Comparison of ENCODE assay signal across 10 mouse cellular contexts in the genomic region with DNA sequence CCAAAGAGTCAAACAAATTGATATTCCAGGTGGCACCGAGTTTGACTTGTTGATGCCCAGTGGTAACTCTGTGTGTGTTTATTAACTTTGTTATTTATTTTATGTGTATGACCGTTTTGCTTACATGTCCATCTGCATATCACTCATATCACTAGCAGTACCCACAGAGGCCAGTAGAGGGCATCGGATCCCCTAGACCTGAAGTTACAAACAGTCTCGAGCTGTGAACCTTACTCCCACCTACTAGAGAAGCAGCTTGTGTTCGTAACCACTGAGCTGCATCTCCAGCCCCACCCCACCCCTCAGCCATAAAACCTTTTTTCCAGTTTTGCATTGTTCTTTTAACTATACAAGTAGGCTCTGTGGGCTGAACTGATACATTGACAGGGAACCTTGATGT.
DNase-seq lines count a peak whose midpoint lies in the region; ATAC-seq and TF ChIP-seq lines count a peak whose summit lies in the region.
"Had no signal": no experiment of that assay in that cellular context is flagged by ENCODE, and none has a peak within 500 bp of the region (broad histone marks: within the 10 kb centered on the region; RNA-seq: fewer than 3 reads in every experiment).

No protein-coding gene starts in this region.

- no peaks in the 10 kb centered on the region for H3K36me3 ChIP-seq in kidney, postnatal 0 days (ENCODE audit: insufficient read depth, low read length)
- H3K36me3 ChIP-seq in C2C12 (ENCODE audit: control insufficient read depth, insufficient read depth): no peaks in the 10 kb centered on the region
- no peaks in the 10 kb centered on the region for H3K36me3 ChIP-seq in liver, postnatal 0 days (replicated peaks; ENCODE audit: insufficient read depth, low read length)

- no peak overlapping the region for H3K27ac ChIP-seq in kidney, postnatal 0 days
- no peak overlapping the region for H3K27ac ChIP-seq in liver, postnatal 0 days (ENCODE audit: low read depth)

- POLR2A ChIA-PET in Patski (lab: Charles Lee): interaction anchor here (0.5 kb wide), 1 partner anchor 91 kb away, joined by 3 read pairs; no protein-coding TSS in a partner anchor

- no peak overlapping the region for H3ac ChIP-seq in C2C12 (ENCODE audit: control insufficient read depth, insufficient read length, low read depth)

- no peaks in the 10 kb centered on the region for H3K79me3 ChIP-seq in C2C12 (ENCODE audit: low read depth)

- no peaks in the 10 kb centered on the region for H3K27me3 ChIP-seq in kidney, postnatal 0 days (ENCODE audit: insufficient read depth, low read length)
- no peaks in the 10 kb centered on the region for H3K27me3 ChIP-seq in C2C12 (ENCODE audit: control insufficient read depth, insufficient read depth, insufficient read length)
- no peaks in the 10 kb centered on the region for H3K27me3 ChIP-seq in Patski
- H3K27me3 ChIP-seq in liver, postnatal 0 days (ENCODE audit: insufficient read depth, low read length): no peaks in the 10 kb centered on the region

- no peaks in the 10 kb centered on the region for H3K79me2 ChIP-seq in C2C12 (ENCODE audit: control insufficient read depth, insufficient read depth)

- peak; percentile 65 for TF ChIP-seq CTCF in kidney, postnatal 0 days (IDR thresholded peaks at IDR 0.05; ENCODE audit: low read depth)
- TF ChIP-seq CTCF in C2C12 (IDR thresholded peaks at IDR 0.05; ENCODE audit: control insufficient read depth, insufficient read depth, insufficient read length) (peak; percentile 2), Patski (IDR thresholded peaks at IDR 0.05) (peak; percentile 13)
- TF ChIP-seq CTCF in liver, postnatal 0 days (IDR thresholded peaks at IDR 0.05; ENCODE audit: low read depth): peak; percentile 71

- H3K4me1 ChIP-seq in kidney, postnatal 0 days (replicated peaks; ENCODE audit: insufficient read depth, low read length): no peaks in the 10 kb centered on the region
- no peaks in the 10 kb centered on the region; the same call in 1 of the 2 replicates for H3K4me1 ChIP-seq in liver, postnatal 0 days (ENCODE audit: insufficient read depth)

- in situ Hi-C loops in Patski (cut with MboI; ENCODE audit: low pct_unique_long_range_greater_than_20kb): no loop called here

- CTCF ChIA-PET in Patski (lab: Charles Lee): interaction anchor here (1.2 to 1.4 kb wide), 2 partner anchors 12 to 16 kb away, joined by 4 to 5 read pairs; no protein-coding TSS in a partner anchor

- H3K9me3 ChIP-seq in kidney, postnatal 0 days (replicated peaks; ENCODE audit: low read length): no peaks in the 10 kb centered on the region
- no peaks in the 10 kb centered on the region for H3K9me3 ChIP-seq in liver, postnatal 0 days (ENCODE audit: low read length)

- ATAC-seq in kidney, postnatal 0 days (replicated peaks; ENCODE audit: low FRiP score, low read depth): no peak
- no peak for ATAC-seq in Patski
- no peak for ATAC-seq in liver, postnatal 0 days
- no peak for ATAC-seq in erythroid progenitor cell, adult 5-6 weeks (replicated peaks; ENCODE audit: low FRiP score, poor library complexity, severe bottlenecking)

- no peak overlapping the region for H3K4me3 ChIP-seq in kidney, postnatal 0 days (replicated peaks; ENCODE audit: low read depth, low read length)
- no peak overlapping the region for H3K4me3 ChIP-seq in C2C12 (ENCODE audit: insufficient read depth, poor library complexity, severe bottlenecking)
- no peak overlapping the region for H3K4me3 ChIP-seq in liver, postnatal 0 days (ENCODE audit: low read depth, low read length)
- H3K4me3 ChIP-seq: myocyte had no signal

- no peak overlapping the region for H3K4me2 ChIP-seq in kidney, postnatal 0 days (ENCODE audit: low read length)
- H3K4me2 ChIP-seq in liver, postnatal 0 days (ENCODE audit: low read depth, low read length): no peak overlapping the region

- WGBS in kidney, postnatal 0 days: 53% methylated on average over 5 of the region's 5 CpGs
- WGBS in liver, postnatal 0 days (ENCODE audit: insufficient replicate concordance): 48% methylated on average over 5 of the region's 5 CpGs

- no peak overlapping the region for H3K9ac ChIP-seq in kidney, postnatal 0 days (ENCODE audit: low read depth, low read length)
- H3K9ac ChIP-seq in liver, postnatal 0 days (replicated peaks): no peak overlapping the region

- no peak for DNase-seq in kidney, postnatal 0 days (ENCODE audit: low spot score)
- no peak for DNase-seq in kidney, postnatal 14 days
- no peak for DNase-seq in Patski (ENCODE audit: low read depth, low spot score)
- peak; percentile 59 for DNase-seq in liver, postnatal 0 days
- DNase-seq in T-cell, adult 2 months (ENCODE audit: low spot score): no peak
- DNase-seq in c-Kit-positive CD71-positive TER-119-positive erythroid progenitor cells, embryonic 14.5 days (ENCODE audit: low spot score): no peak
- DNase-seq: gastrocnemius, postnatal 14 days had no signal

- no peak for TF ChIP-seq EP300 in liver, postnatal 0 days (IDR thresholded peaks at IDR 0.05; ENCODE audit: low read depth)

TF ChIP-seq in C2C12, 6 proteins besides CTCF, POLR2A, EP300 and RAD21:
- TF ChIP-seq USF1 (IDR thresholded peaks at IDR 0.05; ENCODE audit: low read depth) (no peak), MAX (IDR thresholded peaks at IDR 0.05) (no peak), MYOG (IDR thresholded peaks at IDR 0.05; ENCODE audit: control insufficient read depth, extremely low read depth, insufficient read length) (no peak), MYOD1 (IDR thresholded peaks at IDR 0.05; ENCODE audit: control insufficient read depth, insufficient read length, low read depth) (no peak), FOSL1 (IDR thresholded peaks at IDR 0.05; ENCODE audit: insufficient read depth, low read length, poor library complexity, severe bottlenecking) (no peak), CEBPB (IDR thresholded peaks at IDR 0.05; ENCODE audit: low read depth) (no peak)

Comparison
In these comparisons a context has a peak if more than half of its experiments do, and no peak if none do; other contexts are left out.
1. CTCF ChIP-seq: peak in every context shown above with its lines; median percentile 71 in liver, postnatal 0 days; 65 in kidney, postnatal 0 days; 13 in Patski; 2 in C2C12.